In genomic region chr2:7792456-7793145, GRCm38 (mm10) we compare ENCODE assay signal across 18 mouse cellular contexts.
DNase-seq lines count a peak whose midpoint lies in the region; ATAC-seq and TF ChIP-seq lines count a peak whose summit lies in the region.
"Had no signal": no experiment of that assay in that cellular context is flagged by ENCODE, and none has a peak within 500 bp of the region (broad histone marks: within the 10 kb centered on the region; RNA-seq: fewer than 3 reads in every experiment).

No protein-coding gene starts in this region.

- no peak overlapping the region for H3K4me2 ChIP-seq in forebrain, postnatal 0 days (ENCODE audit: low read depth)
- no peak overlapping the region for H3K4me2 ChIP-seq in forebrain, embryonic 12.5 days
- H3K4me2 ChIP-seq: embryonic facial prominence, embryonic 15.5 days; hindbrain, embryonic 14.5 days; midbrain, embryonic 12.5 days; neural tube, embryonic 15.5 days had no signal

- WGBS in forebrain, postnatal 0 days = 85% methylated on average over 2 of the region's 2 CpGs
- 85% methylated on average over 2 of the region's 2 CpGs for WGBS in forebrain, embryonic 12.5 days

- no peak for TF ChIP-seq CTCF in forebrain, postnatal 0 days (IDR thresholded peaks at IDR 0.05; ENCODE audit: low read depth)
- TF ChIP-seq CTCF in brain, embryonic 14.5 days (IDR thresholded peaks at IDR 0.05; ENCODE audit: borderline replicate concordance, extremely low read depth, insufficient read depth, insufficient read length) = no peak

- no peak overlapping the region for H3K9ac ChIP-seq in forebrain, postnatal 0 days
- H3K9ac ChIP-seq in forebrain, embryonic 12.5 days = no peak overlapping the region
- H3K9ac ChIP-seq: embryonic facial prominence, embryonic 15.5 days; hindbrain, embryonic 14.5 days; liver, postnatal 0 days; midbrain, embryonic 12.5 days; neural tube, embryonic 15.5 days had no signal

- no peak for TF ChIP-seq POLR2A in brain, embryonic 14.5 days (IDR thresholded peaks at IDR 0.05; ENCODE audit: borderline replicate concordance, extremely low read depth, insufficient read depth, insufficient read length, poor library complexity, severe bottlenecking)

- no peaks in the 10 kb centered on the region for H3K9me3 ChIP-seq in forebrain, postnatal 0 days (ENCODE audit: low read length)
- H3K9me3 ChIP-seq in forebrain, embryonic 12.5 days = no peaks in the 10 kb centered on the region
- H3K9me3 ChIP-seq: embryonic facial prominence, embryonic 15.5 days; midbrain, embryonic 12.5 days; neural tube, embryonic 15.5 days had no signal

- H3K36me3 ChIP-seq in forebrain, postnatal 0 days (ENCODE audit: insufficient read depth) = no peaks in the 10 kb centered on the region
- no peaks in the 10 kb centered on the region for H3K36me3 ChIP-seq in forebrain, embryonic 12.5 days (replicated peaks)
- H3K36me3 ChIP-seq: embryonic facial prominence, embryonic 15.5 days; midbrain, embryonic 12.5 days; neural tube, embryonic 15.5 days had no signal

- peak; percentile 51; the same call in 1 of the 2 replicates for ATAC-seq in forebrain, postnatal 0 days
- no peak for ATAC-seq in forebrain, embryonic 12.5 days (ENCODE audit: low FRiP score)
- ATAC-seq in megakaryocyte progenitor cell, adult 5-6 weeks (replicated peaks; ENCODE audit: poor library complexity) = no peak
- ATAC-seq: liver, postnatal 0 days had no signal

- H3K4me3 ChIP-seq in forebrain, postnatal 0 days (ENCODE audit: low read depth, low read length) = no peak overlapping the region
- H3K4me3 ChIP-seq in forebrain, embryonic 12.5 days (replicated peaks) = no peak overlapping the region
- H3K4me3 ChIP-seq: embryonic facial prominence, embryonic 15.5 days; layer of hippocampus, adult 2 months; midbrain, embryonic 12.5 days; neural tube, embryonic 15.5 days had no signal

- H3K4me1 ChIP-seq in forebrain, postnatal 0 days (ENCODE audit: insufficient read depth) = no peaks in the 10 kb centered on the region
- H3K4me1 ChIP-seq in forebrain, embryonic 12.5 days = no peaks in the 10 kb centered on the region
- H3K4me1 ChIP-seq: embryonic facial prominence, embryonic 15.5 days; midbrain, embryonic 12.5 days; neural tube, embryonic 15.5 days had no signal

- no peaks in the 10 kb centered on the region for H3K27me3 ChIP-seq in forebrain, postnatal 0 days (ENCODE audit: insufficient read depth, low read length)
- no peaks in the 10 kb centered on the region for H3K27me3 ChIP-seq in forebrain, embryonic 12.5 days
- H3K27me3 ChIP-seq: embryonic facial prominence, embryonic 15.5 days; midbrain, embryonic 12.5 days; neural tube, embryonic 15.5 days had no signal

- peak; percentile 31 for DNase-seq in forebrain, postnatal 0 days
- peak; percentile 23 for DNase-seq in kidney, postnatal 10 days
- no peak for DNase-seq in kidney, adult 11 months
- DNase-seq in brain, embryonic 14.5 days (ENCODE audit: low read depth) = peak; percentile 31
- DNase-seq in lung, postnatal 14 days = peak; percentile 5
- no peak for DNase-seq in cerebellum, adult 18-20 months
- DNase-seq: adrenal gland, postnatal 36 days; gastrocnemius, postnatal 10 days; heart, postnatal 14 days; liver, postnatal 0 days; thymus, postnatal 25 days had no signal

- H3K27ac ChIP-seq in forebrain, postnatal 0 days (ENCODE audit: low read depth, low read length) = 0 out of 2 replicates have a peak overlapping the region, but pooled peaks have one; percentile 35
- H3K27ac ChIP-seq in forebrain, embryonic 12.5 days = no peak overlapping the region
- H3K27ac ChIP-seq: embryonic facial prominence, embryonic 15.5 days; hindbrain, embryonic 14.5 days; layer of hippocampus, adult 2 months; midbrain, embryonic 12.5 days; neural tube, embryonic 15.5 days had no signal

Comparison
In these comparisons a context has a peak if more than half of its experiments do, and no peak if none do; other contexts are left out.
1. DNase-seq: peak in forebrain, postnatal 0 days (single experiment), kidney, postnatal 10 days (single experiment), brain, embryonic 14.5 days (single experiment) and lung, postnatal 14 days (single experiment); none in kidney, adult 11 months (single experiment) and cerebellum, adult 18-20 months (0 of 2).